Mouse (Mus musculus) ES-E14 (cell line): ENCODE data around the gene Klk5.

Experiments used
- HCFC1 ChIP-seq: IDR thresholded peaks from 2 replicates; pipeline ENCODE4 v1.6.1; 2012; ENCODE audit warnings: low read length, inconsistent platforms, borderline replicate concordance; ENCODE audit not compliant: insufficient read depth
- MAFK ChIP-seq: IDR thresholded peaks from 2 replicates; pipeline ENCODE4 v1.6.1; 2014; ENCODE audit warnings: mild to moderate bottlenecking, low read depth, low read length, inconsistent platforms; ENCODE audit not compliant: insufficient read depth
- ZC3H11A ChIP-seq: IDR thresholded peaks from 2 replicates; pipeline ENCODE4 v1.6.1; 2012; ENCODE audit warnings: low read depth, mild to moderate bottlenecking, inconsistent platforms, low read length, borderline replicate concordance

GRCm38 (mm10) chr7:43876444-43876843 lies 34.7 kb downstream of the Klk5 start:
- TF ChIP-seq ZC3H11A (no peak), MAFK (no peak), HCFC1 (no peak)
